Mouse (Mus musculus): ENCODE results near the gene Sdk1. TPM values are rescaled to one million over a fixed set of nuclear protein-coding genes. Genes with fewer than 3 reads are reported as not detected.
A peak's percentile ranks its signal among the peaks of the same experiment; 100 is the strongest.

Gene Sdk1
- polyA plus RNA-seq, 1 experiment, result 1.0 TPM

GRCm38 (mm10) chr5:141379836-141380773, 138.8 kb downstream of the Sdk1 start:
- no peak overlapping the region for H3K27ac ChIP-seq (ENCODE audit: insufficient read depth, low read depth, low read length)
- H3K27me3 ChIP-seq (ENCODE audit: control insufficient read depth, insufficient read depth, low read length), result no peaks in the 10 kb centered on the region
- no peaks in the 10 kb centered on the region for H3K36me3 ChIP-seq (ENCODE audit: control insufficient read depth, insufficient read depth, low read length)
- TF ChIP-seq CTCF (IDR thresholded peaks at IDR 0.05; ENCODE audit: extremely low read depth, insufficient read length, insufficient replicate concordance, low read depth, low read length), result no peak
- no peak for TF ChIP-seq POLR2A (IDR thresholded peaks at IDR 0.05; ENCODE audit: low read depth, low read length)
- H3K4me1 ChIP-seq (ENCODE audit: control insufficient read depth, insufficient read depth, insufficient read length, low read length), result peaks cover 21% of the 10 kb centered on the region
- peak overlapping the region; percentile 35 for H3K4me3 ChIP-seq (ENCODE audit: low read depth, low read length)
- WGBS, result 29% methylated on average over 9 of the region's 9 CpGs

DNA sequence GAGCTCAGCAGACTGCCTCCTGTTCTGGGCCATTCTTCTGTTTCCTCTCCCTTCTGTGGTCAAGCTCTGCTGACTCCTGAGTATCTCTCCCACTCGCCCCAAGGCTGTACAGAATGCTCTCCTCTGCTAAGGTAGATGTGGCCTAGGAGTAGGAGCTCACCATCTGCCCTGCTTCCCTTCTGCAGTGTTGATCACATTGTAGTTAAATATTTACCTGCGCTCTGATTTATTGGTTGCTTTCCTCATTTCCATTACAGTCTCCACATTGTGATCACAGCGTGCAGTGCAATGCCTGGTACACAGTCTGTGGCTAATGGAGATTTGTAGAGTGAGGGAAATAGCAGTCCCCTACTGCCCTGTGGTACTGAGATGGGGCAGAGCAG, 139.5 kb downstream of the Sdk1 start:
- 23% methylated on average over 3 of the region's 3 CpGs for WGBS
- Histone ChIP-seq H3K27me3 (ENCODE audit: control insufficient read depth, insufficient read depth, low read length) (no peaks in the 10 kb centered on the region), H3K27ac (ENCODE audit: insufficient read depth, low read depth, low read length) (no peak overlapping the region), H3K36me3 (ENCODE audit: control insufficient read depth, insufficient read depth, low read length) (no peaks in the 10 kb centered on the region), H3K4me3 (ENCODE audit: low read depth, low read length) (peak overlapping the region; percentile 35), H3K4me1 (ENCODE audit: control insufficient read depth, insufficient read depth, insufficient read length, low read length) (peaks cover 21% of the 10 kb centered on the region)
- TF ChIP-seq POLR2A (IDR thresholded peaks at IDR 0.05; ENCODE audit: low read depth, low read length) (no peak), CTCF (IDR thresholded peaks at IDR 0.05; ENCODE audit: extremely low read depth, insufficient read length, insufficient replicate concordance, low read depth, low read length) (no peak)

GRCm38 (mm10) chr5:141381581-141381980, 140.3 kb downstream of the Sdk1 start:
- H3K27ac ChIP-seq (ENCODE audit: insufficient read depth, low read depth, low read length), result no peak overlapping the region
- TF ChIP-seq POLR2A (IDR thresholded peaks at IDR 0.05; ENCODE audit: low read depth, low read length), result no peak
- peaks cover 21% of the 10 kb centered on the region for H3K4me1 ChIP-seq (ENCODE audit: control insufficient read depth, insufficient read depth, insufficient read length, low read length)
- H3K27me3 ChIP-seq (ENCODE audit: control insufficient read depth, insufficient read depth, low read length), result no peaks in the 10 kb centered on the region
- 57% methylated on average over 7 of the region's 7 CpGs for WGBS
- H3K4me3 ChIP-seq (ENCODE audit: low read depth, low read length), result no peak overlapping the region
- no peaks in the 10 kb centered on the region for H3K36me3 ChIP-seq (ENCODE audit: control insufficient read depth, insufficient read depth, low read length)

GRCm38 (mm10) chr5:141382246-141382835, 141.1 kb downstream of the Sdk1 start:
- TF ChIP-seq CTCF (IDR thresholded peaks at IDR 0.05; ENCODE audit: extremely low read depth, insufficient read length, insufficient replicate concordance, low read depth, low read length), result no peak
- Histone ChIP-seq H3K27me3 (ENCODE audit: control insufficient read depth, insufficient read depth, low read length) (no peaks in the 10 kb centered on the region), H3K4me1 (ENCODE audit: control insufficient read depth, insufficient read depth, insufficient read length, low read length) (peaks cover 18% of the 10 kb centered on the region), H3K27ac (ENCODE audit: insufficient read depth, low read depth, low read length) (no peak overlapping the region), H3K36me3 (ENCODE audit: control insufficient read depth, insufficient read depth, low read length) (no peaks in the 10 kb centered on the region), H3K4me3 (ENCODE audit: low read depth, low read length) (no peak overlapping the region)
- 90% methylated on average over 5 of the region's 5 CpGs for WGBS

GRCm38 (mm10) chr5:141388451-141388850, 147.2 kb downstream of the Sdk1 start:
- TF ChIP-seq CTCF (IDR thresholded peaks at IDR 0.05; ENCODE audit: extremely low read depth, insufficient read length, insufficient replicate concordance, low read depth, low read length), result no peak
- no peak for TF ChIP-seq POLR2A (IDR thresholded peaks at IDR 0.05; ENCODE audit: low read depth, low read length)
- no peak overlapping the region for H3K4me3 ChIP-seq (ENCODE audit: low read depth, low read length)
- H3K27ac ChIP-seq (ENCODE audit: insufficient read depth, low read depth, low read length), result no peak overlapping the region
- no peaks in the 10 kb centered on the region for H3K36me3 ChIP-seq (ENCODE audit: control insufficient read depth, insufficient read depth, low read length)
- no peaks in the 10 kb centered on the region for H3K27me3 ChIP-seq (ENCODE audit: control insufficient read depth, insufficient read depth, low read length)
- 77% methylated on average over 2 of the region's 2 CpGs for WGBS
- H3K4me1 ChIP-seq (ENCODE audit: control insufficient read depth, insufficient read depth, insufficient read length, low read length), result peaks cover 7% of the 10 kb centered on the region; the same call in 1 of the 2 replicates

GRCm38 (mm10) chr5:141390541-141390940, 149.3 kb downstream of the Sdk1 start:
- Histone ChIP-seq H3K4me1 (ENCODE audit: control insufficient read depth, insufficient read depth, insufficient read length, low read length) (peaks cover 7% of the 10 kb centered on the region; the same call in 1 of the 2 replicates), H3K36me3 (ENCODE audit: control insufficient read depth, insufficient read depth, low read length) (no peaks in the 10 kb centered on the region), H3K27me3 (ENCODE audit: control insufficient read depth, insufficient read depth, low read length) (no peaks in the 10 kb centered on the region), H3K4me3 (ENCODE audit: low read depth, low read length) (no peak overlapping the region), H3K27ac (ENCODE audit: insufficient read depth, low read depth, low read length) (no peak overlapping the region)
- TF ChIP-seq POLR2A (IDR thresholded peaks at IDR 0.05; ENCODE audit: low read depth, low read length) (no peak), CTCF (IDR thresholded peaks at IDR 0.05; ENCODE audit: extremely low read depth, insufficient read length, insufficient replicate concordance, low read depth, low read length) (no peak)
- 39% methylated on average over 4 of the region's 4 CpGs for WGBS

DNA sequence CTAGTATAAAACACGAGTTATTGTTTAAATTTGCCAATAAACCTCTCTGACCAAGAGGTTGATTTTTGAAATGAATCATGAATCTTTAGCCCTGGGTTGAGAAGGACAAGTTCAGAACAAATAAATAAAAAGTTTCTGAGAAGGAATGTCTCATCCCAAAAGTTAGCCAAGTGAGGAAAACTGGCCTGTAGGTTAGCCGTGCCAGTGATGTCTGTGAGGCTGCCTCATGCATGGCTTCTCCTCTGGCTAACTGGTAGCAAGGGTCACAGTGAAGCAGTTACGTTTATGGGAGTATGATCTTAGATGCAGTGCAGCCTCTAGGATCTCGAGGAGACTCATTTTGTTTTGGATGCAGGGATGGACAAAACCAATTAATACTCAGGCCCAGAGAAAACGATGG, 149.9 kb downstream of the Sdk1 start:
- no peak overlapping the region for H3K27ac ChIP-seq (ENCODE audit: insufficient read depth, low read depth, low read length)
- TF ChIP-seq POLR2A (IDR thresholded peaks at IDR 0.05; ENCODE audit: low read depth, low read length) (no peak), CTCF (IDR thresholded peaks at IDR 0.05; ENCODE audit: extremely low read depth, insufficient read length, insufficient replicate concordance, low read depth, low read length) (no peak)
- H3K4me1 ChIP-seq (ENCODE audit: control insufficient read depth, insufficient read depth, insufficient read length, low read length), result peaks cover 7% of the 10 kb centered on the region; the same call in 1 of the 2 replicates
- WGBS, result 72% methylated on average over 5 of the region's 5 CpGs
- no peaks in the 10 kb centered on the region for H3K36me3 ChIP-seq (ENCODE audit: control insufficient read depth, insufficient read depth, low read length)
- no peak overlapping the region for H3K4me3 ChIP-seq (ENCODE audit: low read depth, low read length)
- H3K27me3 ChIP-seq (ENCODE audit: control insufficient read depth, insufficient read depth, low read length), result no peaks in the 10 kb centered on the region

Data from small intestine, adult 2 months (tissue).